Mouse (Mus musculus): ENCODE results near the gene Whrn.

Whrn gene

GRCm38 (mm10) chr4:63382676-63383369 lies 113.0 kb downstream of the Whrn start:
- DNase-seq (ENCODE audit: low read depth, low spot score): no peak

- DNase-seq (ENCODE audit: low read depth, low spot score): no peak
Measured at GRCm38 (mm10) chr4:63377483-63377882, 118.3 kb downstream of the Whrn start.

DNA sequence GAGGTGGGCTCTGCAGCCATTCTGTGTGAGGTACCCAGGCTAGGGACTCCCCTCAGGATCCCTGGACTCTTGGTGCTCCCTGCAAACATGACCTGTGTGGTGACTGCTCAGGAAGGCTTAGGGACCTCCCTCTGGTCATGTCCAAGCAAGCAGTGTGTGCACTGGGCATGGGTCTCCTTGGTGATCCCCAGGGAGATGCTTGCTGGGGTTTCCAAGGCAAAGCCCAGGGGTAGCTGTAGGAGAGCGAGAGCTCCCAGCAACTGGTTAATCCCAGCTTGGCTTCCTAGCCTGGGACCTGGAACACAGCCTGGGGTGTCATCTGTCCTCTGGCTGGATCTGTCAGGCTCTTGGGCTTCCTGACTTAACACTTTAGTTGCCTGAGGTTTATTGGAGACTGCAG lies 120.4 kb downstream of the Whrn start:
- DNase-seq (ENCODE audit: low read depth, low spot score): no peak

GRCm38 (mm10) chr4:63374331-63374730 lies 121.5 kb downstream of the Whrn start:
- no peak for DNase-seq (ENCODE audit: low read depth, low spot score)

DNA sequence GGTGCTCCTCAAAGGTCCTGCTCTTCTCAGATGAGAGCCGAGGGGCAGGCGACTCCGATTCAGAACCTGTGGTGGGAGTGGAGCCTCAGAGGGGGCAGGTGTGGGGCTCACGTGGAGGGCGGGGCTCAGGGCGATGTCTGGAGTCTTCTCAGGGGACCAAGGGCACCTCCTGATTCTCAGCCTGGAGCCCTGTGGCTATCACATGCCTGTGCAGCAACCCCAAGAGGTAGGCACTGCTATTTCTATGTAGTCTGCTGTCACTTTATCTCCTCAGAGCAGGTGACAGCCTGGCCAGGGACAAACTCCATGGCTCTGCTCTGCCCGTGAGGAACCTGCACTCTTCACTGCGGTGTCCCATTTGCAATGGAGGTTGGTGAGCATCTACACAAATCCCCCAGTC lies 122.4 kb downstream of the Whrn start:
- no peak for DNase-seq (ENCODE audit: low read depth, low spot score)

GRCm38 (mm10) chr4:63371890-63372289 lies 123.9 kb downstream of the Whrn start:
- peak; percentile 42 for DNase-seq (ENCODE audit: low read depth, low spot score)

- DNase-seq (ENCODE audit: low read depth, low spot score): no peak
Measured at GRCm38 (mm10) chr4:63370897-63371296, 124.9 kb downstream of the Whrn start.

- DNase-seq (ENCODE audit: low read depth, low spot score): peak; percentile 79
Measured at GRCm38 (mm10) chr4:63368577-63368976, 127.2 kb downstream of the Whrn start.

Data from mesoderm, embryonic 11.5 days (tissue).